Mouse (Mus musculus) thymus, adult 18-20 months (tissue): ENCODE results near the gene Zfp986.
"Not testable (repeated sequence)": the region's sequence is repeated elsewhere in the genome, so short reads cannot be mapped to it uniquely, and the experiment has no call there.

Experiments used
- DNase-seq, 2 experiments: peaks; one replicate each; pipeline ENCODE4 v3.0.0; 2022; ENCODE audit warnings: mixed read lengths in 2 of 2

Zfp986 gene

GRCm38 (mm10) chr4:145868494-145868893 lies at the start of gene Zfp986:
Gene Zfp986 (plus strand): TSS chr4:145868794.
- DNase-seq: not testable (repeated sequence)

GRCm38 (mm10) chr4:145819946-145820345 lies 48.6 kb upstream of the Zfp986 start:
- DNase-seq: not testable (repeated sequence)

GRCm38 (mm10) chr4:145825606-145826005 lies 43.0 kb upstream of the Zfp986 start:
- DNase-seq: not testable (repeated sequence)

GRCm38 (mm10) chr4:145831328-145832062 lies 37.1 kb upstream of the Zfp986 start:
- DNase-seq: not testable (repeated sequence)

GRCm38 (mm10) chr4:145836300-145836862 lies 32.2 kb upstream of the Zfp986 start:
- DNase-seq: not testable (repeated sequence)

GRCm38 (mm10) chr4:145836863-145837440 lies 31.6 kb upstream of the Zfp986 start:
- DNase-seq: peak in 1 of 2 experiments; percentile 13

GRCm38 (mm10) chr4:145846793-145847192 lies 21.8 kb upstream of the Zfp986 start:
- not testable (repeated sequence) for DNase-seq

- not testable (repeated sequence) for DNase-seq
Measured at GRCm38 (mm10) chr4:145848183-145848890, 20.3 kb upstream of the Zfp986 start.

GRCm38 (mm10) chr4:145848891-145849214 lies 19.7 kb upstream of the Zfp986 start:
- DNase-seq: not testable (repeated sequence)

GRCm38 (mm10) chr4:145851421-145851820 lies 17.2 kb upstream of the Zfp986 start:
- not testable (repeated sequence) for DNase-seq

- not testable (repeated sequence) for DNase-seq
Measured at GRCm38 (mm10) chr4:145863872-145864271, 4.7 kb upstream of the Zfp986 start.
